Mouse (Mus musculus): Measurements from ENCODE around the gene Dazap1.

Gene Dazap1

DNA sequence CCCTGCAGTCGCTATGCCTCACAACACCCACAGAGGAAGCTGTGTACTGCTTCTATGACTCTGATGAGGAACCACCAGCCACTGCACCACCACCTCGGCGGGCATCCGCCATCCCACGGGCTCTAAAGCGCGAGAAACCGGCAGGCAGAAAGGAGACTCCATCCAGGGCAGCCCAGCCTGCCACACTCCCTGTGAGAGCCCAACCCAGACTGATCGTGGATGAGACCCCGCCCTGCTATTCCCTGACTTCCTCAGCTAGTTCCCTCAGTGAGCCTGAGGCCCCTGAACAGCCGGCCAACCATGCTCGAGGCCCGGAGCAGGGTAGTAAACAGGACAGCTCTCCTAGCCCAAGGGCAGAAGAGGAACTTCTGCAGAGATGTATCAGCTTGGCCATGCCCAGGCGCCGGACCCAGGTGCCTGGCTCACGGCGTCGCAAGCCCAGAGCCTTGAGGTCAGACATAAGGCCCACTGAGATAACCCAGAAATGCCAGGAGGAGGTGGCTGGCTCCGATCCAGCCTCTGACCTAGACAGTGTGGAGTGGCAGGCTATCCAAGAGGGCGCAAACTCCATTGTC lies 52.4 kb downstream of the Dazap1 start:
- ChIA-PET POLR2A (interaction anchor here (0.6 to 10.1 kb wide), 22 partner anchors 9 to 146 kb away, joined by 3 to 143 read pairs (median 4); partner anchors contain the start of genes Rps15 (in 3 of the 4), Apc2 (in 2 of the 4), Pcsk4 (in 2 of the 4) and Reep6 (in 2 of the 4)), CTCF (interaction anchor here (0.5 to 2.9 kb wide), 12 partner anchors 10 to 173 kb away, joined by 3 to 10 read pairs (median 4); partner anchors contain the start of genes Apc2 (in 2 of the 4), Pcsk4 (in 1 of the 4) and Reep6 (in 1 of the 4))

DNA sequence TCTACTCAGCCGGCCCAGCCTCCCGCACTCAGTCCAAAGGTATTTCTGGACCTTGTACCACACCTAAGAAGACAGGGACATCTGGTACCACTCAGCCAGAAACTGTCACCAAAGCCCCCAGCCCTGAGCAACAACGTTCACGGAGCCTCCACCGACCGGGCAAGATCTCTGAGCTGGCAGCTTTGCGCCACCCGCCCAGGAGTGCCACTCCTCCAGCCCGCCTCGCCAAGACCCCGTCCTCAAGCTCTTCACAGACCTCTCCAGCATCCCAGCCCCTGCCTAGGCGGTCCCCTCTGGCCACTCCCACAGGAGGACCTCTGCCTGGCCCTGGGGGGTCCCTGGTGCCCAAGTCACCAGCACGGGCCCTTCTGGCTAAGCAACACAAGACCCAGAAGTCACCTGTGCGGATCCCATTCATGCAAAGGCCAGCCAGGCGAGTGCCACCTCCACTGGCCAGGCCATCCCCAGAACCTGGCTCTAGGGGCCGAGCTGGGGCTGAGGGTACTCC lies 53.3 kb downstream of the Dazap1 start:
- CTCF ChIA-PET = interaction anchor here in 3 of 4 experiments (0.6 to 1.9 kb wide), 5 partner anchors 26 to 708 kb away, joined by 3 to 8 read pairs (median 4); no protein-coding TSS in a partner anchor

DNA sequence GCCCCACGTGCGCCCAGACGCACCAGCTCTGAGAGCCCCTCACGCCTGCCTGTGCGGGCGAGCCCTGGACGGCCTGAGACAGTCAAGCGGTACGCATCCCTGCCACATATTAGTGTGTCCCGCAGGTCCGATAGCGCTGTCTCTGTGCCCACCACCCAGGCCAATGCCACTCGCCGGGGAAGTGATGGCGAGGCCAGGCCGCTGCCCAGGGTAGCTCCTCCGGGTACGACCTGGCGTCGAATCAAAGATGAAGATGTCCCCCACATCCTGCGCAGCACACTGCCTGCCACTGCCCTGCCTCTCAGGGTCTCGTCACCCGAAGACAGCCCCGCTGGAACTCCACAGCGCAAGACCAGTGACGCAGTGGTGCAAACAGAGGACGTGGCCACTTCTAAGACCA lies 54.0 kb downstream of the Dazap1 start:
- ChIA-PET CTCF (interaction anchor here in 2 of 4 experiments (0.6 to 1.7 kb wide), 5 partner anchors 25 to 209 kb away, joined by 3 to 4 read pairs (median 3); no protein-coding TSS in a partner anchor), POLR2A (interaction anchor here in 3 of 4 experiments (0.7 to 10.1 kb wide), 19 partner anchors 9 to 361 kb away, joined by 3 to 143 read pairs (median 4); partner anchors contain the start of genes Pcsk4 (in 3 of the 3), Reep6 (in 3 of the 3), Rps15 (in 3 of the 3) and Apc2 (in 2 of the 3))

More for the DNA sequence above, 53.3 kb downstream of the Dazap1 start:
- POLR2A ChIA-PET = interaction anchor here in 3 of 4 experiments (0.7 to 10.1 kb wide), 22 partner anchors 8 to 362 kb away, joined by 3 to 143 read pairs (median 4); partner anchors contain the start of genes Pcsk4 (in 3 of the 3), Reep6 (in 3 of the 3), Rps15 (in 3 of the 3) and Apc2 (in 2 of the 3)

DNA sequence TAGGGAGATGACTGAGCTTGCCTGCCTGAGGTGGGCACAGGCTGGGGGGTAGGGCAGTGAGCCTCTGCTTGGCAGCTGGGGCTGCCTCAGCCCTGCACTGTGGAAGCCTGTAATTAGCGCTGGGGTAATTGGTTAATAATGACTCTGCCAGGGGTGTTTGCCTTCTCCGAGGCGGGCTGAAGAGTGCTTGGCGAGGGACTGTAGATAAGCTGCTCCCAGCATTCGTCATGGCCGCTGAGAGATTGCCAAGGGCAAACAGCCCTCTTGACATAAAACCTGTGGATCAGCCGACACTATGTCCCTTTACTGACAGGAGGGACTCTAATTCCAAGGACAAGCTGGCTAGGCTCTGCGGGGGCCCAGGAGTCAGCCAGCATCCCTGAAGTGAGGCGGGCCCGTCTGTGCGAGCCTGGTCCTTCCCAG lies 55.1 kb downstream of the Dazap1 start:
- ChIA-PET POLR2A (interaction anchor here in 2 of 4 experiments (0.6 to 10.1 kb wide), 13 partner anchors 8 to 148 kb away, joined by 3 to 143 read pairs (median 4); partner anchors contain the start of genes Apc2 (in 2 of the 2), Pcsk4 (in 2 of the 2), Reep6 (in 2 of the 2) and Rps15 (in 2 of the 2)), CTCF (interaction anchor here in 2 of 4 experiments (0.6 to 1.7 kb wide), 6 partner anchors 8 to 112 kb away, joined by 3 to 5 read pairs (median 3); partner anchors contain the start of genes Pcsk4 (in 1 of the 2), Reep6 (in 1 of the 2) and Rps15 (in 1 of the 2))

DNA sequence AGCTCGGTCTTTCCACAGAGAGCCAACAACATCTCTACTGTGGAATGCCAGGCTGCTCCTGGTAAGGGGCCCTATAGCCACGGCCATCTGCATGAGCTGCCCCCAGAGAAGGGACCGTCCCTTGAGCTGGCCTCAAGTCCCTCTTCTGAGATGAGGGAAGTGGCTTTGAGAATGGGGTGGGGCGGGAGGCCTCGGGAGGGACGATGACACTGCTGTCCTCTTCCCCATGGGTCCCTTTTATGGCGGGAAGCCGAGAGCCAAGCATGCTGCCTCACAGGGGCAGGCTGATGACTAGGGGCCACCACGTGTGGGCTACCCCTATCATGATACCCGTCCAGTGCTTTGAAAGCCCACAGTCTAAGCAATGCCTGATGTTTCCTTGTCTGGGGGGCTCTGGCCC lies 55.7 kb downstream of the Dazap1 start:
- CTCF ChIA-PET = interaction anchor here in 1 of 4 experiments (0.6 to 1.5 kb wide), 3 partner anchors 13 to 111 kb away, joined by 3 read pairs; partner anchors contain the start of genes Pcsk4, Reep6 and Rps15
- POLR2A ChIA-PET = interaction anchor here in 2 of 4 experiments (0.9 to 10.1 kb wide), 11 partner anchors 9 to 358 kb away, joined by 3 to 143 read pairs (median 4); partner anchors contain the start of genes Apc2 (in 2 of the 2), Pcsk4 (in 2 of the 2), Reep6 (in 2 of the 2) and Rps15 (in 2 of the 2)

DNA sequence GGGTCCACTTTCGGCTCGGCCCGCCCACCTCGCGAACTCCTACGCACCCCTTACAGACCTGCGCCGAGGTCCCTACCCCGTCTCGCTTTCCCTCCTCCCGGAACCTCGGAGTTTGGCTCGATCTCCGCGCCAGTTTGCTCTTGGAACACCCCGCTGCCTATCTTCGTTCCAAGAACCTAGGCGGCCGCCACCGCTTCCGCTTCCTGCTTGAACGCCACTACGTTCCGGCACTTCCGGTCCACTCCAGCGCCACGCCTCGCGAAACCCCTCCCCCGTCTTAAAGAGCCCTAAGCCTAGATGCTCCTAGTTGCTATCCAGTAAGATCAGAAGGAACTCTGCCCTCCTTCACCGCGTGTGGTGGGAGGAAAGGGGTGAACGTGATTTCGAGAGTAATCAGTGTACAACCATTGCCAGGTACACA lies 59.1 kb downstream of the Dazap1 start, which contains the start of gene 2310011J03Rik:
2310011J03Rik (minus strand) TSS at position 198 of the 421 bp plus-strand sequence.
- CTCF ChIA-PET = interaction anchor here in 1 of 4 experiments (0.7 kb wide), 1 partner anchor 122 kb away, joined by 3 read pairs; no protein-coding TSS in a partner anchor

DNA sequence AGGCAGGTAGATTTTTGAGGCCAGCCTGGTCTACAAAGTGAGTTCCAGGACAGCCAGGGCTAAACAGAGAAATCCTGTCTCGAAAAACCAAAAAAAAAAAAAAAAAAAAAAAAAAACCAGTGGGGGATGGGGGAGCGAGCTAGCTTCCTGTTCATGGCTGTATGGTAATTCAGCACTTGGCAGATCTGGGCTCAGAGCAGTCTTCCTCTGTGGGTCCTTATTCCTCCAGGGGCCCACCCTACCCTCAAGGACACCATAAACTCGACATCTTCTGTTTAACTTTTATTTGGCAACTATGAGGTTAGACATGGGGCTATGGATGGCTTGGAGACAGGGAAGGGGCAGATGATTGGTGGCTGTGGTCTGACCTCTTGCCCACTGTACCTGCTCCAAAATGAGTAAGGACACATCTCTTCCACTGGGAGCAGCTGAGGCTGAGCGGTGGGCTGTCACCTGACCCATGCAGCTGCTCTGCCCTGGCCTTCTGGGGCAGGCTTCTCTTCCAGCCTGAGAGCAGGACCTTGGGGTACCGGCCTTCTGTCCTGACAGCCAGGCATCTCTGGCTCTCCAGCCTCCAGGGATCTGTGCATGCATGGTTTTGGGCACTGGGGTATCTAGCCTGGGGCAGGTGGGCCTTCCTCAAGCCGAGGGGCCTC lies 59.9 kb downstream of the Dazap1 start:
- ChIA-PET POLR2A (interaction anchor here in 3 of 4 experiments (0.6 to 1.5 kb wide), 8 partner anchors 8 to 540 kb away, joined by 3 to 10 read pairs (median 4); partner anchors contain the start of genes Adamtsl5 (in 1 of the 3), Dazap1 (in 1 of the 3), Pcsk4 (in 1 of the 3) and Reep6 (in 1 of the 3)), CTCF (interaction anchor here in 2 of 4 experiments (0.5 to 0.6 kb wide), 2 partner anchors 22 to 407 kb away, joined by 3 read pairs; no protein-coding TSS in a partner anchor)

More for the DNA sequence above, 59.1 kb downstream of the Dazap1 start, which contains the start of gene 2310011J03Rik:
- POLR2A ChIA-PET = interaction anchor here in 1 of 4 experiments (1.2 to 1.5 kb wide), 4 partner anchors 7 to 59 kb away, joined by 3 to 10 read pairs (median 4); partner anchors contain the start of genes Dazap1, Pcsk4 and Reep6

DNA sequence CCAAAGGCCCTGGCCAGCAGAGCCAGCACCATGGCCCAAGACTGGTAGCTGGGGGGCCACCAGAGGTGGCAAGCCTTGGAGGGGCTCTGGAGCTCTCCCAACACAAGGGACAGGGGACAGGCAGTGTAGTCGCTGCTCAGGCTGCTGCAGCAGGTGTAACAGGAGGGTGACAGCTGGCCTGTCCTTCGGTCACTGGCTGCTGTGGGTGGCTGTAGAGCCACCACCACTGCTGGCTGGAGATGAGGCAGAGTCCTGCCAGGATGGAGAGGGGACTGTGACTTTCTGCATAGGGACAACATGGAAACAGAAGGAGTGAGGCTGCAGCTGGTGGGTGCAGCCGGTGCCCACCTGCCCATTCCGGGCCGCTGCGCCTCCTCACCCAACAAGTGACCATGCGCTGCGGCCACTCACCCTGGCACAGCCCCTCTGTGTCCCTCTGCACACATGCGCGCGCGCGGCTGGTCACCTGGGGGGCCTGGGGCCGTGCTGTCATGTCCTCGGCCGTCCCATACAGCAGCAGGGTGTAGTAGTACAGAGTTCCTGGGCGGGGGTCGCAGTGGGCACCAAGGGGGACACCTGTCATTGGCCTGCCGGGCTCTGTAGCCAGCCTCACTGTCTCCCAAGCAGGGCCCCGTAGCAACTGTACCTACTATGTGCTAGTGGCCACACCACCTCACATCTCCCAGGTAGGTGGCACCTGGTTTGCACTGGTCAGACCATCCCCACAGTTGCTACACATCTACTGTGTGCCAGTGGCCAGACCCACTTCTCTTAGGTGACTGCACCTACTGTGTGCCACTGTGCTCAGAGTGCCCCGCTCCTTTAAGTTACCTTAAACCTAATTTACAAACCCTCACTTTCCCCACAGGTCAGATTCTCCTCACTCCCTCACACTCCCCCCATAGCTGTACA lies 60.6 kb downstream of the Dazap1 start:
- ChIA-PET CTCF (interaction anchor here in 1 of 4 experiments (0.6 kb wide), 1 partner anchor 408 kb away, joined by 3 read pairs; no protein-coding TSS in a partner anchor), POLR2A (interaction anchor here in 3 of 4 experiments (0.5 to 1.9 kb wide), 9 partner anchors 8 to 131 kb away, joined by 3 to 10 read pairs (median 4); partner anchors contain the start of genes Adamtsl5 (in 1 of the 3), Dazap1 (in 1 of the 3), Pcsk4 (in 1 of the 3) and Reep6 (in 1 of the 3))

DNA sequence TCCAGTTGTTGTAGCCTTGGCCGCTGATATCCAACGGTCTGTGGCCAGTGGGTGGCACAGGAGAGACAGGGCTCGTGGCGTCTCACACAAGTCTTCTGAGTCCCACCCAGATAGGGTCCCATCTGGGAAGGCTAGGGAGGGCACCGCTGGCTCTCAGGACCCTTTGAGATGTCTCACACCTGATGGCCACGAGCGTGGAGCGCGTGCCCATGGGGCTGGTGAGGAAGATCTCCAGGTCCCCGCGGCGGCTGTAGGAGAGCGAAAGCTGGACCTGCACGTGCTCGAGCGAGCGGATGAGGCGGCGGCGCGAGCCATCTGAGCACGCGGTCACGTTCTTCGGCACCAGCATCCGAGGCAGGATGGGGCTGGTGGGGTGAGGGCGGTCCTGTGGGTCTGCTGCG lies 61.5 kb downstream of the Dazap1 start:
- POLR2A ChIA-PET = interaction anchor here in 2 of 4 experiments (1.4 to 2.0 kb wide), 4 partner anchors 11 to 31 kb away, joined by 5 to 16 read pairs (median 6); partner anchors contain the start of gene Rps15 (in 2 of the 2)
- CTCF ChIA-PET = no interaction called here

DNA sequence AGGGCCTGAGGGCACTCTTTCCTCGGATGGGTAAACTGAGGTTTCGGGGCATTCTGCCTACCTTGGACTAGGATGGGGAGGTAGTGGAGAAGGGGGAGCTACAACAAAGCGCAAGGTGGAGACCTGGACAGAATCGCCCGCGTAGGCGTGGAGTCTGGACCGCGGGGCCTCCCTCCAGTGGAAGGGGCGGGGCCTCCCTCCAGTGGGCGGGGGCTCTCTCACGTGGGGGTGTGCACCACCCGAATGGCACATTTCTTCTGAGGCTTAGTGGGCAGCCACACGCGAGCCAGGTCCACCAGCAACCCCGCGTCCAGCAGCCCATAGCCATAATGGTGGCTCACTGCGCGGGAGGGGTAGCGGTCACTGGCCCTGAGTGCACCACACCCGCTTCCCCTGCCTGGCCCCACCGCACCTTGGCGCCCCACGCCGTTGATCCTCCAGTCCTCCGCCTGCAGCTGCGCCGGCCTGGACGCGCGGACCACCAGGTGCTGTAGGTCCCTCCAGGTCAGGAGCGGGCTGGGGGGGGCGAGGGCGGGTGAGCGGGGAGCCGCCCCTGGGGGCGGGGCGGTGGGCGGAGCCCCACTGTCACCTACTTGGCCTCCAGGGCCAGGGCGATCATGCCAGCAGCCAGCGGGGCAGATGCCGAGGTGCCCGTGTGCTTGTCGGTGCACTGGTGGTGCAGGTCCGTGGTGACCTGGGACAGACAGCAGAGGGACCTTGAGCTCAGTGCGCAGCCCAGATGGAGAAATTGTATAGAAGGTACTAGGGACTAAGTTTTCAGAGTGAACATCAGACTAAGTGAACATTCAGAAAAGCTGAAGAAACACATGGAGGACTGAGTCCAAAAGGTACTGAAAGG lies 62.2 kb downstream of the Dazap1 start:
- ChIA-PET CTCF (interaction anchor here in 2 of 4 experiments (0.5 to 1.2 kb wide), 6 partner anchors 27 to 675 kb away, joined by 3 to 7 read pairs (median 4); no protein-coding TSS in a partner anchor), POLR2A (interaction anchor here in 3 of 4 experiments (0.5 to 2.0 kb wide), 11 partner anchors 11 to 605 kb away, joined by 3 to 16 read pairs (median 4); partner anchors contain the start of gene Rps15 (in 2 of the 3))

DNA sequence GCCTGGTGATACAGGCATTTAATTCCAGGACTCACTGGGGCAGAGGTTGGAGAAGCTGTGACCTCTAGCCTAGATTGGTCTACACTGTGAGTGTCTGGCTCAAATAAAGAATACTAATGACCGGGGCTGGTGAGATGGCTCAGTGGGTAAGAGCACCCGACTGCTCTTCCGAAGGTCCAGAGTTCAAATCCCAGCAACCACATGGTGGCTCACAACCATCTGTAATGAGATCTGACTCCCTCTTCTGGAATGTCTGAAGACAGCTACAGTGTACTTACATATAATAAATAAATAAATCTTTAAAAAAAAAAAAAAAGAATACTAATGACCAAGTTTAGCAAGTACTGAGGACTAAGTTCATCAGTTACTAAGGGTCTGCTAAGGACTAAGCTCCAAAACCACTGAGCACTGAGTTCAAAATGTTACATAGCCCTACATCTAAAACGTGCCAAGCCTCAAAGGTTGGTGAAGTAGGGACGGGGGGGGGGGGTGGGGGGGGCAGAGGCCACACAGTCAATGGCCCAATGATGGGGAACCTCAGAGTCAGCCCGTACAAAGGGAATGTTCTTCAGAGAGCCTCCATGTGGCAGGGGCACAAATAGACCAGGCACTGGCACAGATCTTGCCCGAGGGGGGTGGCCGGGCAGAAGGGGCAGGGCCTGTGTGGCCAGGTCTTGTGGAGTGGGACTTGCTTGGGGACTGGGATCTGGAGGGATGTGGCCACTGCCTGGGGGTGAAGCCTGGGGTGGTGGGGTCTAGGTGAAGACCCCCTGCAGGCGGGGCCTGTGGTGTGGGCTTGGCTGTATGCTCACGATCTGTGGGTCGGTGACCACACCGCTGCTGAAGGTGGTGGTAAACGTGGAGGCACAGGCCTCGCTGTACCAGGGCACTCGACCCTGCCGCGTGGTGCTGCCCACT lies 63.1 kb downstream of the Dazap1 start:
- POLR2A ChIA-PET = interaction anchor here in 2 of 4 experiments (0.5 to 2.0 kb wide), 7 partner anchors 12 to 156 kb away, joined by 3 to 16 read pairs (median 4); partner anchors contain the start of gene Rps15 (in 2 of the 2)
- CTCF ChIA-PET = interaction anchor here (0.6 to 1.3 kb wide), 7 partner anchors 8 to 626 kb away, joined by 3 to 6 read pairs (median 4); no protein-coding TSS in a partner anchor

DNA sequence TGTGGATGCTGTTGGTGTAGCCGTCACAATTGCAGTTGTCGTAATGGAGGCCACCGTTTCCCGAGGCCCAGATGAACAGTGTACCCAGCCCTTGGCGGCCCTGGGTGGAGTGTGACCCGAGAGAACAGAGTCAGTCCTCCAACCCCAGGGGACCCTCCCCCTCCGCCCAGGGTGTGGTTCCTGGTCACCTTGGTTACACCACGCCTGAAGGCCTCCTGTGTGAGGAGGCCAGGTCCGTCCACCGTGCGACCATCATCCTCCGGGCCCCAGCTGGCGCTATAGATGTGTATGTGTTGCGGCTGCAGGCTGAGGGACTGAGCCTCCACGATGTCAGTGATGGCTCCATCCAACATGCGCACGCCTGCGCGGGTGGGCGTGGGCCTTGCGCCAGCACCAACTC lies 63.8 kb downstream of the Dazap1 start:
- ChIA-PET CTCF (interaction anchor here in 1 of 4 experiments (1.3 kb wide), 1 partner anchor 49 kb away, joined by 4 read pairs; no protein-coding TSS in a partner anchor), POLR2A (no interaction called here)

DNA sequence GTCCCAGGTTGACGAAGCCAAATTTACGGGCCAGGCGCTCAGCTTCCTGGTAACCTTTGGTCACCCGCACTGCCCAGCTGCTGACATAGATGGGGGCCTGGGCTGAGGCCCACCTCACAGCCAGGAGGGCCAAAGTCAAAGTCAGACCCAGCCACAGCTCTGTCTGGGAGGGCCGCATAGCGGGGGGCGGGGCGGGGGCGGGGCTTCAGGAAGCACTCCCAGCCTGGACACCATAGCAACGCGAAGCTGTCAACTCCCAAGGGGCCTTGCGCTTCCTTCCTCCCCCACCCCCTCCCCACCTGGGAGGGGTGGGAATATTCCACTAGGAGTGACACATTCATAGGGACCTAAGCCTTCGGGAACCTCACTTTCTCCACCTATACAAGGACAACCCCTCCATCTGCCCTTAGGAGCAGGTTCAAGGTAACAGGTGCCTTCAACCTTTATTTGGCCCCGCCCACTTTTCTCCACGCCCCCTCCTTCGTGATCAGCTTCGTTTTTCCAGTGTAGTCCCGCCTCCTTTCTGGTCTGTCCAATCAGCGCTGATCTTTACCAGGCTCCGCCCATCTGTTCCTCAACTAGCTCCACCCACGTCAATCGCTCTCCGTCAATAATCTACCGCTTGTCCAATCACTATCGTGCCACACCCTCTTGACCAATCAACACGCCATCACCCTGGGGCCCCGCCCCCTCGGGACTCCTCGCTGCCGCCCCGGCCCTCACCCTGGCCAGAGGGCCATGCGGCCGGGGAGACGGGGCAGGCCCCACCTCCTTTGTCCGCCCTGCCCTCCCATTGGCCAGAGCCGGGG lies 68.2 kb downstream of the Dazap1 start, which contains the start of the genes Pcsk4 and Reep6:
Pcsk4 (minus strand) TSS at position 226 of the 809 bp plus-strand sequence.
Reep6 (plus strand) TSS at position 681 of the 809 bp plus-strand sequence.
- ChIA-PET CTCF (interaction anchor here (0.6 to 3.1 kb wide), 41 partner anchors 9 to 707 kb away, joined by 3 to 17 read pairs (median 4); partner anchors contain the start of genes Mum1 (in 2 of the 4), Adamtsl5 (in 1 of the 4), Apc2 (in 1 of the 4) and Dazap1 (in 1 of the 4)), POLR2A (interaction anchor here (0.5 to 4.9 kb wide), 104 partner anchors 8 to 949 kb away, joined by 3 to 85 read pairs (median 4); partner anchors contain the start of genes Mbd3 (in 3 of the 4), Rps15 (in 3 of the 4), Apc2 (in 2 of the 4) and Dazap1 (in 2 of the 4))
